Mouse (Mus musculus) intestine, embryonic 16.5 days (tissue): Measurements from ENCODE around the gene Galnt16. TPM values are rescaled to one million over a fixed set of nuclear protein-coding genes. Genes with fewer than 3 reads are reported as not detected.
A peak's percentile ranks its signal among the peaks of the same experiment; 100 is the strongest.

Experiments
- ATAC-seq: fragments of 200-750 bp; cut with Nextera tagmentation; 2 replicates; pipeline ENCODE4 v1.8.0; 2017; ENCODE audit warnings: moderate TSS enrichment, moderate library complexity
- H3K27ac ChIP-seq: fragments of 300-500 bp; sonication (generic); 2 replicates; pipeline ENCODE4 v1.5.1; 2014; ENCODE audit warnings: mild to moderate bottlenecking, low read length
- H3K27me3 ChIP-seq: fragments of 300-500 bp; sonication (generic); replicated peaks from 2 replicates; pipeline ENCODE4 v1.6.1; 2014; ENCODE audit warnings: low read length, control low read depth, mixed read lengths; ENCODE audit not compliant: control insufficient read depth, insufficient read depth
- H3K36me3 ChIP-seq: fragments of 300-500 bp; sonication (generic); 2 replicates; pipeline ENCODE4 v1.6.1; 2014; ENCODE audit warnings: low read length, control low read depth; ENCODE audit not compliant: control insufficient read depth, insufficient read depth
- H3K4me1 ChIP-seq: fragments of 300-500 bp; sonication (generic); 2 replicates; pipeline ENCODE4 v1.6.1; 2014; ENCODE audit warnings: low read length, control low read depth, mixed read lengths; ENCODE audit not compliant: control insufficient read depth, insufficient read depth
- H3K4me2 ChIP-seq: fragments of 300-500 bp; sonication (generic); 2 replicates; pipeline ENCODE4 v1.6.1; 2014; ENCODE audit warnings: low read depth, low read length, control low read depth
- H3K4me3 ChIP-seq: fragments of 300-500 bp; sonication (generic); 2 replicates; pipeline ENCODE4 v1.5.1; 2014; ENCODE audit warnings: mild to moderate bottlenecking, low read length
- H3K9ac ChIP-seq: fragments of 300-500 bp; sonication (generic); 2 replicates; pipeline ENCODE4 v1.6.1; 2014; ENCODE audit warnings: low read depth, low read length
- H3K9me3 ChIP-seq: fragments of 300-500 bp; sonication (generic); 2 replicates; pipeline ENCODE4 v1.6.1; 2016; ENCODE audit warnings: low read length, control low read depth; ENCODE audit not compliant: control insufficient read depth
- WGBS: fragments of 180-500 bp; shearing (Covaris S2); extraction: QIAGEN DNeasy Blood & Tissue Kit; methylation state at CpG from one replicate; pipeline ENCODE4 v1.1.7; 2014; 5-methylcytosine and 5-hydroxymethylcytosine counted together
- polyA plus RNA-seq: library from polyadenylated mRNA; unstranded; fragments of >200 nt; fragmentation: Nextera tagmentation; extraction: Ambion mirVana; gene quantifications from 2 replicates; pipeline ENCODE4 v1.2.1, GENCODE M21; 2015

The Galnt16 gene
- polyA plus RNA-seq, 1 experiment from 2014 or later = 8.1 TPM

DNA sequence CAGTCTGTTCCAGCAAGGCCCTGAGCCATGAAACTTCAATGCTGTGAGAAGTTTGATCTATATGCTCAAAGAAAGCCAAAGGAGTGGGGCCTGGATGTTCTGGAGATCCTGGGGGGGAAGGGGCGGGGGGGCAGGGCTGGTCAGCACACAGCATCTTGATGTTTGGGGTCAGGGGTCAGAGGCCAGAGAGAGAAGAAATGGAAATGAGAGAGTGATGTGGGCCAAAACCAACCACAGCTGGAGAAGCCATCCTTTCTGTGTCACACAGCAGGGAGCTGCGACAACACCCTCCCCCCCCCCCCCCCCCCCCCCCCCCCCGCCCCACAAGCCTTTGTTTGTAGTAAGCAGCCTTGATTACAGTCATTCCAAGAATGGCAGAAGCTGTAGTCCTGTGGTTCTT lies 35.1 kb downstream of the Galnt16 start:
- no peak for ATAC-seq

DNA sequence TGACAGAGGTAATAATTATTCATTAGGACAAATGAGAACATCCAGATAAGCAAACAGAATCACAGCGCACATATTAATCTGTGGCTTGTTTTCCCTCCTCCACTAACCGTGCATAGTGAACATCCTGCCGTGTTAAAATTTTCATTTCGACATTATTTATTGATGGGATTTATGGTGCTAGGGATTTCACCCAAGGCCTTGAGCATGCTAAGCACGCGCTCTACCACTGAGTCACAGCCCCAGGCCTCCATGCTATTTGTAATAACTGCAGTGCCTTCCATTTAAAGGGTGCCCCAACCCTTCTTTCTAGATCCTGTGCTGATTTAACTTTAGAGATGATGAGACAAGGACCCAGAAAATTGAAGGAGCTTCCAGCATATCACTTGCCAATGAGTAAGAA lies 36.2 kb downstream of the Galnt16 start:
- ATAC-seq = no peak
- no peaks in the 10 kb centered on the region for H3K36me3 ChIP-seq

More for the DNA sequence above, 35.1 kb downstream of the Galnt16 start:
- H3K36me3 ChIP-seq = no peaks in the 10 kb centered on the region
- H3K4me1 ChIP-seq = peaks cover 5% of the 10 kb centered on the region; the same call in 1 of the 2 replicates
- H3K9me3 ChIP-seq = no peaks in the 10 kb centered on the region
- no peak overlapping the region for H3K9ac ChIP-seq
- no peaks in the 10 kb centered on the region for H3K27me3 ChIP-seq
- H3K4me3 ChIP-seq = no peak overlapping the region
- H3K27ac ChIP-seq = no peak overlapping the region
- WGBS = 14% methylated on average over 2 of the region's 3 CpGs
- H3K4me2 ChIP-seq = no peak overlapping the region

GRCm38 (mm10) chr12:80561904-80562303 lies 43.8 kb downstream of the Galnt16 start:
- H3K36me3 ChIP-seq = no peaks in the 10 kb centered on the region
- no peak overlapping the region for H3K4me2 ChIP-seq
- H3K27me3 ChIP-seq = no peaks in the 10 kb centered on the region
- peaks cover 4% of the 10 kb centered on the region; the same call in 1 of the 2 replicates for H3K4me1 ChIP-seq
- WGBS = 17% methylated on average over 2 of the region's 2 CpGs
- H3K27ac ChIP-seq = no peak overlapping the region
- H3K4me3 ChIP-seq = no peak overlapping the region
- no peaks in the 10 kb centered on the region for H3K9me3 ChIP-seq
- no peak overlapping the region for H3K9ac ChIP-seq
- no peak for ATAC-seq

More for the DNA sequence above, 36.2 kb downstream of the Galnt16 start:
- H3K27ac ChIP-seq = no peak overlapping the region
- H3K4me2 ChIP-seq = no peak overlapping the region
- H3K9me3 ChIP-seq = no peaks in the 10 kb centered on the region
- no peak overlapping the region for H3K9ac ChIP-seq
- 79% methylated on average over 6 of the region's 6 CpGs for WGBS
- H3K4me1 ChIP-seq = peaks cover 5% of the 10 kb centered on the region; the same call in 1 of the 2 replicates
- no peak overlapping the region for H3K4me3 ChIP-seq
- H3K27me3 ChIP-seq = no peaks in the 10 kb centered on the region

GRCm38 (mm10) chr12:80562793-80563192 lies 44.7 kb downstream of the Galnt16 start:
- Histone ChIP-seq H3K36me3 (no peaks in the 10 kb centered on the region), H3K9me3 (no peaks in the 10 kb centered on the region), H3K9ac (no peak overlapping the region), H3K4me3 (no peak overlapping the region), H3K27ac (no peak overlapping the region), H3K27me3 (no peaks in the 10 kb centered on the region), H3K4me2 (no peak overlapping the region), H3K4me1 (peaks cover 10% of the 10 kb centered on the region; the same call in 1 of the 2 replicates)
- WGBS = 53% methylated on average over 5 of the region's 5 CpGs
- no peak for ATAC-seq

DNA sequence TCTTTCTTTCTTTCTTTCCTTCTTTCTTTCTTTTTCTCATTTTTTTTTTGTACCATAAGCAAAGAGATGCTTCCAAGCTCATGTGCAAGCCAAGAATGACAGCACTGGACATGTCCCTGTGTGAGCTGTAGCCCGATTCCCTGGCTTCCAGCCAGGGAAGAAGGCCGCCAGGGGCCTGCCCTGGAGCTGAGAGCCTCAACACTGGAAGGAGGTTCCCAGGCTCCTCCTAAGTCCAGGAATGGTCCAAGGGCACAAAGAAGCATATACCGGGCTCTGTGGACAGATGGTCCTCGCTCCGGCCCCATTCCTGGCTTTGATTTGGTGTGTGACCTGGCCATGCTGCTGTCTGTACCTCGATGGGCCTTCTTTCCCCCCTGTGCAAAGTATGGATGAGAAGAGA lies 46.9 kb downstream of the Galnt16 start:
- Histone ChIP-seq H3K36me3 (no peaks in the 10 kb centered on the region), H3K4me2 (no peak overlapping the region), H3K27me3 (no peaks in the 10 kb centered on the region), H3K9me3 (no peaks in the 10 kb centered on the region), H3K4me1 (peaks cover 10% of the 10 kb centered on the region; the same call in 1 of the 2 replicates), H3K9ac (no peak overlapping the region), H3K27ac (no peak overlapping the region), H3K4me3 (no peak overlapping the region)
- ATAC-seq = no peak
- WGBS = 73% methylated on average over 6 of the region's 6 CpGs

- Histone ChIP-seq H3K4me2 (no peak overlapping the region), H3K27me3 (no peaks in the 10 kb centered on the region), H3K9me3 (no peaks in the 10 kb centered on the region), H3K9ac (no peak overlapping the region), H3K36me3 (no peaks in the 10 kb centered on the region), H3K27ac (no peak overlapping the region), H3K4me1 (peaks cover 10% of the 10 kb centered on the region; the same call in 1 of the 2 replicates), H3K4me3 (no peak overlapping the region)
- WGBS = 64% methylated on average over 2 of the region's 2 CpGs
- no peak for ATAC-seq
These were observed 47.7 kb downstream of the Galnt16 start for GRCm38 (mm10) chr12:80565793-80566192.

GRCm38 (mm10) chr12:80566502-80566901 lies 48.4 kb downstream of the Galnt16 start:
- no peaks in the 10 kb centered on the region for H3K36me3 ChIP-seq
- H3K27ac ChIP-seq = no peak overlapping the region; the same call in 1 of the 2 replicates
- WGBS = 40% methylated on average over 4 of the region's 4 CpGs
- H3K4me3 ChIP-seq = no peak overlapping the region
- H3K4me2 ChIP-seq = no peak overlapping the region
- H3K9ac ChIP-seq = no peak overlapping the region
- ATAC-seq = no peak
- H3K4me1 ChIP-seq = peaks cover 10% of the 10 kb centered on the region; the same call in 1 of the 2 replicates
- H3K27me3 ChIP-seq = no peaks in the 10 kb centered on the region
- no peaks in the 10 kb centered on the region for H3K9me3 ChIP-seq

DNA sequence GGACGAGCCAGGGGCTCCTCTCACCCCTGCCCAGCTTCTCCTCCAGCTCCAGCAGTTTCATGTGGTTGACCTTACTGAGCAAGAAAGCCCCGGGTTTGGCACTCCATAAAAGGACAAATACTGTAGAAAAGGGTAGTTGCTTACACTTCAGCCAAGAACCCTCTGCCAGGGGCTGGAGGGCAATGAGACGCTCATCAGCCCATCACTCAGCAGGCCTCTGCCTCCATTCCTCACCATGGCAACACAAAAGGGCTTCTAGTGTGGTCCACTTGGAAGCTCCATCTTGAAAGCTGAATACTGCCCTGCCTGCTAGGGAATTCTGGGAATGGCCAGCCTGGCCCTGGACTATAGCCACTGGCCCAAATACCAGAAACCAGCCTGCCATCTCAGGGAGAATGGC lies 49.3 kb downstream of the Galnt16 start:
- H3K36me3 ChIP-seq = no peaks in the 10 kb centered on the region
- 0 out of 2 replicates have a peak overlapping the region, but pooled peaks have one; percentile 20 for H3K27ac ChIP-seq
- ATAC-seq = no peak
- no peaks in the 10 kb centered on the region for H3K27me3 ChIP-seq
- H3K9ac ChIP-seq = no peak overlapping the region
- WGBS = 20% methylated on average over 3 of the region's 3 CpGs
- H3K4me2 ChIP-seq = no peak overlapping the region
- no peaks in the 10 kb centered on the region for H3K9me3 ChIP-seq
- H3K4me3 ChIP-seq = no peak overlapping the region
- H3K4me1 ChIP-seq = peaks cover 10% of the 10 kb centered on the region; the same call in 1 of the 2 replicates

DNA sequence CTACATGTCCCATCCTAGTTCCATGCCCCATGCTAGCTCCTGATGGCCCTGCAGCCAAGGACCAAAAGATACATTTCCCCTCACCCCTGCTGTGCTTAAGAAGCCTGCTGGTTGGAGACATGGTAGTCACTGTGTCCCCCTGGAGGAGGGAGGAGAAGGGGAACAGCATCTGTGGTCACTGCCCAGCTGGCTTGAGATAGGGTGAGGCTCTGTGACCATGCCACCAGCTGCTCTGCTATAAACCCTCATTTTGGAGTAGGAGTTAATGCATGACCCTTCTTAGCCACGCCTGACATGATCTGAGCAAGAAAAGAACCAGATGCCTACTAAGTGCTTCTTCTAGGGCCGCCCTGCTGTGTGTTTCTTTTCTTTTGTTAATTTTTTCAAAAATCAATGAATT lies 51.5 kb downstream of the Galnt16 start:
- Histone ChIP-seq H3K9me3 (no peaks in the 10 kb centered on the region), H3K4me1 (peaks cover 10% of the 10 kb centered on the region; the same call in 1 of the 2 replicates), H3K4me3 (no peak overlapping the region), H3K9ac (no peak overlapping the region), H3K36me3 (no peaks in the 10 kb centered on the region), H3K27me3 (no peaks in the 10 kb centered on the region), H3K4me2 (no peak overlapping the region), H3K27ac (no peak overlapping the region)
- ATAC-seq = no peak
- WGBS = 65% methylated on average over 2 of the region's 2 CpGs

GRCm38 (mm10) chr12:80574318-80574717 lies 56.2 kb downstream of the Galnt16 start:
- ATAC-seq = no peak
- no peaks in the 10 kb centered on the region for H3K9me3 ChIP-seq
- H3K36me3 ChIP-seq = no peaks in the 10 kb centered on the region
- no peak overlapping the region for H3K4me3 ChIP-seq
- H3K9ac ChIP-seq = no peak overlapping the region
- 85% methylated on average over 4 of the region's 4 CpGs for WGBS
- H3K27ac ChIP-seq = no peak overlapping the region
- H3K27me3 ChIP-seq = no peaks in the 10 kb centered on the region
- H3K4me2 ChIP-seq = no peak overlapping the region
- H3K4me1 ChIP-seq = 0 out of 2 replicates have a peak, but pooled peaks cover 2% of the 10 kb centered on the region
